Mouse (Mus musculus): Measurements from ENCODE around the gene Pir. TPM values are rescaled to one million over a fixed set of nuclear protein-coding genes. Genes with fewer than 3 reads are reported as not detected.

The Pir gene
- polyA plus RNA-seq, 1 experiment, result 16.0 TPM

DNA sequence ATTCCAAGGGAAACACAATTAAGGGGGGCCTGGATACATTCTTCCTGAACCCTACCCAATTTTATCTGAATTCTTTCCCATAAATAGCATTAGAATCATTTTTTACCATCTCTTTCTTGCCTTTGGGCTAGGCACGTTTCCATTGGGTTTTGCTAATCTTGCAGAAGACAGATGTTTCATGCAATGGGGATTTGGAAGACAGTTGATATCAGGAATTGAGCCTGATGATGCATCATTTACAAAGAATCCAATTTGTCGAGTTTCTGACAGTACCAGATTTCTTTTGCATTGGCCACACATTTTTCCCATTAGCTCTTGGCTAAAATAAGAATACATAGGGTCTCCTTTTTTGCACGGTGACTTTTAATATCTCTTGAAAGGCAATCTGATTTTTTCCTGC is 61.6 kb downstream of the Pir start:
- H3ac ChIP-seq (ENCODE audit: control insufficient read depth, insufficient read length, low read depth), result no peak overlapping the region
- H3K27me3 ChIP-seq (ENCODE audit: control insufficient read depth, insufficient read depth, insufficient read length), result no peaks in the 10 kb centered on the region
- TF ChIP-seq MYOG (IDR thresholded peaks at IDR 0.05; ENCODE audit: control insufficient read depth, extremely low read depth, insufficient read length), result no peak
- TF ChIP-seq MYOD1 (IDR thresholded peaks at IDR 0.05; ENCODE audit: control insufficient read depth, insufficient read length, low read depth), result no peak
- no peak for TF ChIP-seq CEBPB (IDR thresholded peaks at IDR 0.05; ENCODE audit: low read depth)
- TF ChIP-seq USF1 (IDR thresholded peaks at IDR 0.05; ENCODE audit: low read depth), result no peak
- no peak for TF ChIP-seq CTCF (IDR thresholded peaks at IDR 0.05; ENCODE audit: control insufficient read depth, insufficient read depth, insufficient read length)
- no peak for TF ChIP-seq FOSL1 (IDR thresholded peaks at IDR 0.05; ENCODE audit: insufficient read depth, low read length, poor library complexity, severe bottlenecking)
- TF ChIP-seq MAX (IDR thresholded peaks at IDR 0.05), result no peak
- H3K4me3 ChIP-seq (ENCODE audit: insufficient read depth, poor library complexity, severe bottlenecking), result no peak overlapping the region
- no peaks in the 10 kb centered on the region for H3K36me3 ChIP-seq (ENCODE audit: control insufficient read depth, insufficient read depth)
- no peaks in the 10 kb centered on the region for H3K79me2 ChIP-seq (ENCODE audit: control insufficient read depth, insufficient read depth)
- H3K79me3 ChIP-seq (ENCODE audit: low read depth), result no peaks in the 10 kb centered on the region

DNA sequence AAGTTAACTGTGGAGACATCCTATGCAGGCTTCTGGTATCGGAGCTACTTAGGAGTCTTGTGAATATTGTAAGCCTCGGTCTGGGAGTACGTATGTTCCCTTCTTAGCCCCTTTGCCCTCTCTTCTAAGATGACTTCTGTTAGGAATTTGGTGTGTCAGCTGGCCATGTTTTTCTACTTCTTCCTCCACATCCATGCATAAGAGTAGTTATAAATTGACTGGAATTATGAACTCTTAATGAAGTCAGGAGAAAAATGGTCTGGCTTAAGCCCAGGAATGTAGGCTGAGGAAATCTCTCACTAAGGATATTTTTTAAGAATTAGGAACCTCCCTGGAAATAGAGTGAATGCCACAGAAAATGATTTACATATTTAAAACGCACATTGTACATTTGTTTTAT is 69.4 kb downstream of the Pir start:
- no peak for TF ChIP-seq CTCF (IDR thresholded peaks at IDR 0.05; ENCODE audit: control insufficient read depth, insufficient read depth, insufficient read length)
- no peak for TF ChIP-seq MAX (IDR thresholded peaks at IDR 0.05)
- TF ChIP-seq FOSL1 (IDR thresholded peaks at IDR 0.05; ENCODE audit: insufficient read depth, low read length, poor library complexity, severe bottlenecking), result no peak
- no peak for TF ChIP-seq MYOD1 (IDR thresholded peaks at IDR 0.05; ENCODE audit: control insufficient read depth, insufficient read length, low read depth)
- TF ChIP-seq USF1 (IDR thresholded peaks at IDR 0.05; ENCODE audit: low read depth), result no peak
- no peak for TF ChIP-seq MYOG (IDR thresholded peaks at IDR 0.05; ENCODE audit: control insufficient read depth, extremely low read depth, insufficient read length)
- TF ChIP-seq CEBPB (IDR thresholded peaks at IDR 0.05; ENCODE audit: low read depth), result no peak
- Histone ChIP-seq H3K79me2 (ENCODE audit: control insufficient read depth, insufficient read depth) (no peaks in the 10 kb centered on the region), H3K27me3 (ENCODE audit: control insufficient read depth, insufficient read depth, insufficient read length) (no peaks in the 10 kb centered on the region), H3K4me3 (ENCODE audit: insufficient read depth, poor library complexity, severe bottlenecking) (no peak overlapping the region), H3K79me3 (ENCODE audit: low read depth) (no peaks in the 10 kb centered on the region), H3ac (ENCODE audit: control insufficient read depth, insufficient read length, low read depth) (no peak overlapping the region), H3K36me3 (ENCODE audit: control insufficient read depth, insufficient read depth) (no peaks in the 10 kb centered on the region)

DNA sequence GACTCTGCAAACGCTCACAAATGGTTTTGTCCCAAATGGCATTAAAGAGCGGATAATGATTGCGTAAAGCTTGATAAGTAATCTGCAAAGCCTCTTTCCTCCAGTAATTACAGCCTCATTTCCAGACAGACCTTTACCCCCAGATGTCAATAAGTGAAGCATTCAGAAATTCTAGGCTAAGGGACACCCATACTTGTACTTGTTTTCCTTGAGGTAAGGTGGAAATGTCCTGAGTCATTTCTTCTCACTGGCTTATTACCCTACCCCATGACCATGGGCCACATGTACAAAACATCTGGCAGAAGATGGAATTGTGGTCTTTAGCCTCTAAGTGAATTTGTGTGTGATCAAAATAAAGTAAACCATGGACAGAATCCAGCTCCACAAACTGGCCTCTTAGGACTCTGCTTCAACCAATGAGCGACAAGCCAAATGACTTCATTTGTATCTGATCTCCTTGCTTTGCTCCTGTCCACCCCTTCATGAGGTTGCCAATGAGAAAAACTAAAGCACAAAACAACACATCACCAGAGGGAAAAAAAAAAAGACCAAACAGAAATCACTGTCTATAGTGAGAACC is 76.3 kb downstream of the Pir start:
- Histone ChIP-seq H3K79me3 (ENCODE audit: low read depth) (no peaks in the 10 kb centered on the region), H3K36me3 (ENCODE audit: control insufficient read depth, insufficient read depth) (no peaks in the 10 kb centered on the region)
- TF ChIP-seq CTCF (IDR thresholded peaks at IDR 0.05; ENCODE audit: control insufficient read depth, insufficient read depth, insufficient read length), result no peak
- no peak for TF ChIP-seq USF1 (IDR thresholded peaks at IDR 0.05; ENCODE audit: low read depth)
- TF ChIP-seq MYOG (IDR thresholded peaks at IDR 0.05; ENCODE audit: control insufficient read depth, extremely low read depth, insufficient read length), result no peak
- no peak for TF ChIP-seq MYOD1 (IDR thresholded peaks at IDR 0.05; ENCODE audit: control insufficient read depth, insufficient read length, low read depth)
- no peak for TF ChIP-seq FOSL1 (IDR thresholded peaks at IDR 0.05; ENCODE audit: insufficient read depth, low read length, poor library complexity, severe bottlenecking)
- TF ChIP-seq MAX (IDR thresholded peaks at IDR 0.05), result no peak
- no peak for TF ChIP-seq CEBPB (IDR thresholded peaks at IDR 0.05; ENCODE audit: low read depth)

DNA sequence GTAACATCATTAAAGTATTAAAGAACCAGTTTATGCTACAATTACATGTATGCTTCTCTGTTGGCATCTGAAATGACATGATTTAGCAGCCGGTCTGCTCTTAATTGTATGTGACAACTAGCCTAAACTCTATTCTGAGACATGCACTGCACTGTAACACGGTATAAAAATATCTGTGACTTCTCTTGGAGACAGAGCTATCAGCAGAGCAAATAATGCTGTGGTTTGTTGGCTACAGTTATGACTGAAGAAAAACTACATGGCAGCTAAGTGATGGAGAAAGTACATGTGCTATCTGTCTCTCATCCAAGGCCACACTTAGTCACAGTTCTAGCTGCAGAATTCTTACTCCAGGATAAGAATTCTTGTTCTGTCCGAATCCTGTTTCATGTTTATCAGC is 79.8 kb downstream of the Pir start:
- Histone ChIP-seq H3K27me3 (ENCODE audit: control insufficient read depth, insufficient read depth, insufficient read length) (no peaks in the 10 kb centered on the region), H3K79me3 (ENCODE audit: low read depth) (no peaks in the 10 kb centered on the region), H3K4me3 (ENCODE audit: insufficient read depth, poor library complexity, severe bottlenecking) (no peak overlapping the region), H3ac (ENCODE audit: control insufficient read depth, insufficient read length, low read depth) (no peak overlapping the region), H3K36me3 (ENCODE audit: control insufficient read depth, insufficient read depth) (no peaks in the 10 kb centered on the region), H3K79me2 (ENCODE audit: control insufficient read depth, insufficient read depth) (no peaks in the 10 kb centered on the region)
- no peak for TF ChIP-seq CEBPB (IDR thresholded peaks at IDR 0.05; ENCODE audit: low read depth)
- TF ChIP-seq CTCF (IDR thresholded peaks at IDR 0.05; ENCODE audit: control insufficient read depth, insufficient read depth, insufficient read length), result no peak
- no peak for TF ChIP-seq USF1 (IDR thresholded peaks at IDR 0.05; ENCODE audit: low read depth)
- no peak for TF ChIP-seq MAX (IDR thresholded peaks at IDR 0.05)
- no peak for TF ChIP-seq FOSL1 (IDR thresholded peaks at IDR 0.05; ENCODE audit: insufficient read depth, low read length, poor library complexity, severe bottlenecking)
- TF ChIP-seq MYOG (IDR thresholded peaks at IDR 0.05; ENCODE audit: control insufficient read depth, extremely low read depth, insufficient read length), result no peak
- no peak for TF ChIP-seq MYOD1 (IDR thresholded peaks at IDR 0.05; ENCODE audit: control insufficient read depth, insufficient read length, low read depth)

More for the DNA sequence above, 76.3 kb downstream of the Pir start:
- Histone ChIP-seq H3K79me2 (ENCODE audit: control insufficient read depth, insufficient read depth) (no peaks in the 10 kb centered on the region), H3ac (ENCODE audit: control insufficient read depth, insufficient read length, low read depth) (no peak overlapping the region), H3K4me3 (ENCODE audit: insufficient read depth, poor library complexity, severe bottlenecking) (no peak overlapping the region), H3K27me3 (ENCODE audit: control insufficient read depth, insufficient read depth, insufficient read length) (no peaks in the 10 kb centered on the region)

DNA sequence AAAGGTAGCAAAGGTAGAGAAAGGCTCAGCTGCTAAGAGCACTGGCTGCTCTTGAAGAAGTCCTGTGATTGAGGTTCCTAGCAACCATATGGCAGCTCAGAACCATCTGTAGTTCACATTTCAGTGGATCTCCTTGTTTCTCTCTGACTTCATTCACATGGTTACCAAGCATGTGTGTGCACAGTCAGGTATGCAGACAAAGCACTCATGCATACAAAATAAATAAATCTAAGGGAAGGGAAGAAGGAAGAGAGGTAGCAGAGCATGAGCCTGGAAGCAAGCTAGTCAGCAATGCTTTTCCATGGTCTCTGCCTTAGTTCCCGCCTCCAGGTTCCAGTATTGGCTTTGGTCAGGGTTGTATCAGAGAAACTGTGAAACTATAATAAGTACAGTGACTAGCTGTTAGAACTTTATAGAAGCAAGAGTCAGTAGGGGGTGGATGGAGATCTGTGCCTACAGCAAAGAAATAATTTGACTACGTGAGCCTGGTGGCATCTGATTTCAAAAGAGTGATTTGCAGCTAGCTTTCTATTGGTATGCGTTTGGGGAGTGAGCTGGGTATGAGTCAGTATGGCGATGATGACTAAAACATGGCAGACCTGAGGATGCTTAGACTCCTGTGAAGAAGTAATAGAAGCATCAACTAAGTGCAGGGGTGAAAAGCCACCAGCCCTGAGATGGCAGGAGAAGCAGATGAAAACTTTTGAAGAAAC is 96.1 kb downstream of the Pir start:
- Histone ChIP-seq H3K36me3 (ENCODE audit: control insufficient read depth, insufficient read depth) (no peaks in the 10 kb centered on the region), H3ac (ENCODE audit: control insufficient read depth, insufficient read length, low read depth) (no peak overlapping the region), H3K4me3 (ENCODE audit: insufficient read depth, poor library complexity, severe bottlenecking) (no peak overlapping the region), H3K79me2 (ENCODE audit: control insufficient read depth, insufficient read depth) (no peaks in the 10 kb centered on the region), H3K27me3 (ENCODE audit: control insufficient read depth, insufficient read depth, insufficient read length) (no peaks in the 10 kb centered on the region), H3K79me3 (ENCODE audit: low read depth) (no peaks in the 10 kb centered on the region)
- TF ChIP-seq CTCF (IDR thresholded peaks at IDR 0.05; ENCODE audit: control insufficient read depth, insufficient read depth, insufficient read length) (no peak), MAX (IDR thresholded peaks at IDR 0.05) (no peak), USF1 (IDR thresholded peaks at IDR 0.05; ENCODE audit: low read depth) (no peak), FOSL1 (IDR thresholded peaks at IDR 0.05; ENCODE audit: insufficient read depth, low read length, poor library complexity, severe bottlenecking) (no peak), MYOG (IDR thresholded peaks at IDR 0.05; ENCODE audit: control insufficient read depth, extremely low read depth, insufficient read length) (no peak), MYOD1 (IDR thresholded peaks at IDR 0.05; ENCODE audit: control insufficient read depth, insufficient read length, low read depth) (no peak), CEBPB (IDR thresholded peaks at IDR 0.05; ENCODE audit: low read depth) (no peak)

Measured in C2C12 (cell line).